Mouse (Mus musculus) left cerebral cortex, postnatal 25 days (tissue): Measurements from ENCODE around the gene Abhd16b. TPM values are rescaled to one million over a fixed set of nuclear protein-coding genes. Genes with fewer than 3 reads are reported as not detected.

Experiments
- DNase-seq, 2 experiments: peaks; one replicate each; pipeline ENCODE4 v3.0.0; 2022; ENCODE audit warnings: low spot score in 2 of 2, mixed read lengths in 1 of 2
- intact Hi-C: fragments of 180-260 bp; cut with DNase I; formaldehyde crosslinking; loops from one replicate; pipeline ENCODE4 v1.15.1; 2025
- total RNA-seq, 2 experiments: library from RNA; stranded (reverse); gene quantifications; 2 replicates each; pipeline ENCODE4 v1.2.3; 2021

Abhd16b gene
- total RNA-seq, 2 experiments from 2014 or later: not detected

DNA sequence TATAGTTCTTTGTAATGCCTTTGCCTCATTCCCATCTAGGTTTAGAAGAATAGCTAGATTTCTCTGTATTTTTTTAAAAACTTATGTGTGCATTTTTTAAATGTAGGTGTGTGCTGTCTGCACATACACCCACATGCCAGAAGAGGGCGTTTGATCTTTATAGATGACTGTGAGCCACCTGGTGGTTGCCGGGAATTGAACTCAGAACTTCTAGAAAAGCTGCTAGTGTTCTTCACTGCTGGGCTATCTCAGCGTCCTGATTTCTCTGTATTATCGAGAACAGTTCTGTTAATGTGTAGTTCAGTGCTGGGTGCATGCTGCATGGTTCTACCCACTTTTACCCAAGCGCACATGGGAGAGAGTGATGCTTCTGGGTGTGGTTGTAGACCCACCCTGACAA lies 29.8 kb downstream of the Abhd16b start:
- DNase-seq: peak in 1 of 2 experiments; percentile 32
- intact Hi-C loops: loop anchor here (10.0 kb wide), 1 partner anchor 152 kb away; the partner anchor contains the start of gene Sox18

DNA sequence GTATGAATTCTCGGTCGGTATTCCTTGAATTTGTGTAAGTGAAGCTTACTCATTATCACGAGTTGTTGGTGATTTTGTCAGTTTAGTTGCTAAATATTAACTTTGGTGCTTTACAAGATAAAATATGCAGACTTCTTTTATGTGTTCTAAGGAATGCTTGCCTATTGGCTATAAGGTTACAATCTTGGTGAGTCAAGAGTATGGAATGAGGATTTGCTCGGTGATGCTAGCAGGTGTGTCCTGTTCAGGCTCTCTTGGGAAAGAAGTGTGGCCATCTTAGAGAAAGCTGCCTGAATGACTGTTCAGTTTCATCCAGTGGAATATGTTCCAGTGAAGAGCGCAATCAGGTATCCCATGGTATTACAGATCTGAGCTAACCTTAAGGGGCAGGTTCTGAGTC lies 32.5 kb downstream of the Abhd16b start:
- intact Hi-C loops: loop anchor here (10.0 kb wide), 1 partner anchor 149 kb away; the partner anchor contains the start of gene Sox18
- no peak for DNase-seq

DNA sequence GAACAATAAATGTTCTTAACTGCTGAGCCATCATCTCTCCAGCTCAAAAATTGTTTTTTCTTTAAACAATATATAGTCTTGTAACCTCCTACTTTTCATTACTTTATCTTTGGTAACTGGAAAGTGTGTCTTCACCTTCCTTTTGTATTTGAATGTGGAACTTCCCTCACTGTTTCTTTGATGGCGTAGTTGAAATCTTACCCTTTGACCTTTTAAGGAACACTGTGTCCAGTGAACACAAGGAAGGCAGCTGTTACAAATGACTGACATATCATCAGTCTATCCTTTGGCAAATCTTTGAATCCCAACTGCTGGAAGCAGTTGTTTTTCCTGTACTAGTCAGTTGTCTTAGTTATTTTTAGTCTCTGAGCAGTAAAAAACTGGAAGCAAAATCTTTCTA lies 36.1 kb downstream of the Abhd16b start:
- DNase-seq: no peak
- intact Hi-C loops: loop anchor here (10.0 kb wide), 1 partner anchor 146 kb away; the partner anchor contains the start of gene Sox18

DNA sequence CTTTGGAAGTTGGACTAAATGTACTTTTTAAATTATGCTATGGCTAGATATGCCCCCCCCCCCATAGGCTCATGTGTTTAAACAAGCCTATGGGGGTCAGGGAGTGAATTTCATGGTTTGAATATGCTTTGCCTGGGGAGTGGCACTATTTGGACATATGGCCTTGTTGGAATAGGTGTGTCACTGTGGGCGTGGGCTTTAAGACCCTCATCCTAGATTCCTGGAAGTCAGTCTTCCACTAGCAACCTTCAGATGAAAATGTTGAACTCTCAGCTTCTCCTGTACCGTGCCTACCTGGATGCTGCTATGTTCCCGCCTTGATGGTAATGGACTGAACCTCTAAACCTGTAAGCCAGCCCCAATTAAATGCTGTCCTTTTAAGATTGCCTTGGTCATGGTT lies 39.6 kb downstream of the Abhd16b start:
- no peak for DNase-seq
- intact Hi-C loops: no loop called here

DNA sequence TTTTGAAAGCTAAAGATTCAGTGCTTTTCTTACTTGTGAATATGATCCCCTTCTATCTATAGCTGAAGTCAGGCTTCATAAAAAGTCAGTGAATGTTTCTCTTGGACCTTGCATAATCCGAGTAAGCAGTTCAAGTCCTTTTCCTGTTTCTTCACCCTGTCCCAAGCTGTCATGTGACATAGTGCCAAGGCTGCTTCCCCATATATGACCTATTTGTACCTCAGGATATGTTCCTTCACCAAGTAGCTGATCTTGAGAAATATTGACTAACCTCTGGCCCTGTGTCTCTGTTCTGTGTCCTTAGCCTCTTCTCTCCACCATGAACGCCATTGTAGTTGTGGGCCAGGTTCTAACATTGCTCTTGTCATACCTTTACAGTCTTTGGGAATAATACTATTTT lies 43.4 kb downstream of the Abhd16b start:
- intact Hi-C loops: loop anchor here (5.0 kb wide), 1 partner anchor 56 kb away; the partner anchor contains the start of genes Prpf6 and Zfp512b
- DNase-seq: no peak

DNA sequence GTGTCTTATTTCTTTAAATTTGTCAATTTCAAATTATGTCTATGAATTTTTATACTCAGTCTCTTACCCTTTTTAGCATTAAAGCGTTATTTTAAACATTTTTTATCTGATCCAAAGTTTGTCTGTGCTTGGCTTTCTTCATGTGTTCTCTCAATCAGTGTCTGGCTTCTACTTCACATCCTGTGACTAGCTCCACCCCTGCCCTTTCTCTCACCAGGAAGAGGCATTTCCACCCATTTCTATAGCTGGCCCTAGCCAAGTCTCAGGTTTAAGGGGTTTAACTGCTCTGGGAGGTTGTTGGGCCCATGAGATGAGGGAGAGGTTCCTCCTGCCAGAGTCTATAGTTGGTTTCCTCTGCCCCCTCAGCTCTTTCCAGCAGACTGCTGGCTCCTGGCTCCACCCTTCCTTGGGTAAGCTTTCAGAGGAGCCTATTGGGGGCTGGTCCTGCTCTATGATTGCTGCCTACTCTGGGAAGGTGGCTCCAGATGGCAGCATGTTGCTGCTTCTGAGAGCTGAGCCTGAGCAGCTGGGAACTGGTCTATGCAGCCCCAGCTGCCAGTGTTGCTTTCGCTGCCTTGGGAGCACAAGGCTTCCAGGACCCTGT lies 44.5 kb downstream of the Abhd16b start:
- intact Hi-C loops: loop anchor here (5.0 kb wide), 1 partner anchor 55 kb away; the partner anchor contains the start of genes Prpf6 and Zfp512b
- DNase-seq: peak; percentile 68 to 94

DNA sequence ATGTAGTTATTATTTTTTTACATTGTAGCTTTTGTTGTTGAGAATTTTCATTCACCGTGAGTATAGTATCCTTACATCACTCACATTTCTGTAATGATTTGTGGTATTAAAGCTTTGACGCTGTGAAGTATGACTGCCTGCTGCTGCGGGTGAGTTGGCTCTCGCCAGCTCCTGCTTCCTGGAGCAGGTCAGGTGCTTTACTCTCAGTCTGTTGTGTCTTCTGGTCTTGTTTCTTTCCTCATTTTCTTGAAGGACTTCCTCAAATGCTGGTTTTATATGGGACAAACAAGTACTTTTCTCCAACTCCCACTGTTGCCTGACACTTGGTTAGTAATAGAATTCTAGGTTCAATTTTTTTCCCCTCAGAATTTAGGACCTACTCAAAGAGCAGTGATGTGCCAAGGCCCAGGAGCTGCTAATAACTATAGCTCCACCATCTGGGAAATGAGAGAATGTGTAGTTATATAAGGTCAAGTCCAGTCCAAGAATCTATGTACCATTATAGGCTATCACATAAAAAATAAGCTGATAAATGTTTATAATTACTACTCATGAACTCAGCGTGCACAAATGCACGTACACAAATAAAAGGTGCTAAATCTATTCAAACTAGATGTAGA lies 48.9 kb downstream of the Abhd16b start:
- DNase-seq: no peak
- intact Hi-C loops: no loop called here

Other genes with a start within 250 kb of the Abhd16b start
- 10 to 100 TPM; 21.3 to 23.9 TPM for gene Gmeb2, start 205.2 kb upstream of the Abhd16b start, total RNA-seq
- gene Stmn3, start 178.7 kb upstream of the Abhd16b start, total RNA-seq: 100 to 1,000 TPM; 631 to 689 TPM
- gene Rtel1, start 173.5 kb upstream of the Abhd16b start, total RNA-seq: 10 to 100 TPM; 29.8 to 34.9 TPM
- gene Zgpat, start 128.3 kb upstream of the Abhd16b start, total RNA-seq: 10 to 100 TPM; 64.8 to 68.0 TPM
- 10 to 100 TPM; 39.5 to 41.4 TPM for gene Arfrp1, start 127.8 kb upstream of the Abhd16b start, total RNA-seq
- gene Lime1, start 113.1 kb upstream of the Abhd16b start, total RNA-seq: 10 to 100 TPM; 35.8 to 39.1 TPM
- 10 to 100 TPM; 11.2 to 15.3 TPM for gene Zbtb46, start 33.8 kb upstream of the Abhd16b start, total RNA-seq
- gene Tpd52l2, start 3.9 kb downstream of the Abhd16b start, total RNA-seq: 10 to 100 TPM; 74.7 to 76.8 TPM
- 100 to 1,000 TPM; 289 to 296 TPM for gene Dnajc5, start 27.3 kb downstream of the Abhd16b start, total RNA-seq
- 10 to 100 TPM; 44.2 to 50.5 TPM for gene Uckl1, start 91.7 kb downstream of the Abhd16b start, total RNA-seq
- 10 to 100 TPM; 51.0 to 51.7 TPM for gene Prpf6, start 98.7 kb downstream of the Abhd16b start, total RNA-seq
- gene Zfp512b, start 99.6 kb downstream of the Abhd16b start, total RNA-seq: 10 to 100 TPM; 76.5 to 89.2 TPM
- 10 to 100 TPM; 19.4 to 20.2 TPM for gene Samd10, start 106.0 kb downstream of the Abhd16b start, total RNA-seq
- gene Gm29797, start 163.8 kb downstream of the Abhd16b start, total RNA-seq: not detected
- gene Sox18, start 178.4 kb downstream of the Abhd16b start, total RNA-seq: 10 to 100 TPM; 10.9 to 11.4 TPM
- 10 to 100 TPM; 61.9 to 63.3 TPM for gene Tcea2, start 187.1 kb downstream of the Abhd16b start, total RNA-seq
- gene Rgs19, start 200.8 kb downstream of the Abhd16b start, total RNA-seq: 10 to 100 TPM; 30.2 to 35.3 TPM
- gene Lkaaear1, start 205.2 kb downstream of the Abhd16b start, total RNA-seq: not detected
- gene Oprl1, start 221.8 kb downstream of the Abhd16b start, total RNA-seq: 10 to 100 TPM; 56.1 to 57.3 TPM